Mouse (Mus musculus): Measurements from ENCODE around the gene Evi2a. TPM values are rescaled to one million over a fixed set of nuclear protein-coding genes. Genes with fewer than 3 reads are reported as not detected.

The Evi2a gene
- polyA plus RNA-seq, 1 experiment = 13.1 TPM

DNA sequence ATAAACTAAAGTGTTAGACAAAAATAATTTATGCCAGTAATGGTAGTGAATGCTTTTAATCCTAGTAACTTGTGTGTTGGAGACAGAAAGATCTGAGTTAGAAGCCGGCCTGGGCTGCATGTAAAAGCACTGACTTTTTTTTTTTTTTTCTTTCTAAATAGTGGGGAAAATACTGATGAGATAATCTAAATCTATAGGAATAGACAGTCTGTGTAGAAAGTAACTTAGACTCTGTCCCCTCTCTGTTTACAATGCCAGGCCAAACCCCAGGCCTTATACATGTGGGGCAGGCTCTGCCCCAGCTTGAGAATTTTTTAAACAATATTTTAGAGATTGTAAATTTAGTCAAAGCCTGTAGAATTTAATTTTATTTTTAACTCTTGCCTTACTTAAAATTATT lies 7.5 kb downstream of the Evi2a start:
- Histone ChIP-seq H3K27ac (ENCODE audit: control insufficient read depth, insufficient read depth, low read depth, low read length, poor library complexity) (no peak overlapping the region; the same call in 1 of the 2 replicates), H3K4me3 (replicated peaks; ENCODE audit: control insufficient read depth, low read depth, low read length) (peak overlapping the region; percentile 57), H3K4me1 (ENCODE audit: control insufficient read depth, insufficient read depth, low read length) (peaks cover 9% of the 10 kb centered on the region; the same call in 1 of the 2 replicates)
- no peak for TF ChIP-seq CTCF (IDR thresholded peaks at IDR 0.05; ENCODE audit: control insufficient read depth, insufficient read depth, low read length)
- TF ChIP-seq POLR2A (IDR thresholded peaks at IDR 0.05; ENCODE audit: borderline replicate concordance, control insufficient read depth, low read depth, low read length) = no peak
- 6% methylated on average over 1 of the region's 1 CpGs for WGBS

DNA sequence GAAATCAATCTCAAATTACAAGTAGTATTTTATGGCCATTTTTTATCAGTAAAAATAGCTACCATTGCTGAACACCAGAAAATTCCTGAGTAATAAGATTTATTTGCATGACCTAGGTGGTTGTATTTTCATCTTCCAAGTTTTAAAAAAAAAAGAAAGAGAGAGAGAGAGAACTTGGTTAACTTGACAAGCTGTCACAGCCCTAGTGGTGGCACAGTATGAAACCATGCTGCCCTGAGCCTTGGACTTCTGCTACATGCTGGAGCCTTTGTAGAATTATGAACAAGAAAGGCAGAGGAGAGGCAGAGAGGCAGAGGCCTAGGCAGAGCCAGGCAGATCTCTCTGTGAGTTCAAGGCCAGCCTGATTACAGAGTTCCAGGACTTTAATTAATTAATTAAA lies 8.5 kb downstream of the Evi2a start:
- no peak for TF ChIP-seq CTCF (IDR thresholded peaks at IDR 0.05; ENCODE audit: control insufficient read depth, insufficient read depth, low read length)
- no peak for TF ChIP-seq POLR2A (IDR thresholded peaks at IDR 0.05; ENCODE audit: borderline replicate concordance, control insufficient read depth, low read depth, low read length)
- Histone ChIP-seq H3K4me3 (replicated peaks; ENCODE audit: control insufficient read depth, low read depth, low read length) (peak overlapping the region; percentile 82), H3K4me1 (ENCODE audit: control insufficient read depth, insufficient read depth, low read length) (peaks cover 5% of the 10 kb centered on the region; the same call in 1 of the 2 replicates), H3K27ac (ENCODE audit: control insufficient read depth, insufficient read depth, low read depth, low read length, poor library complexity) (peak overlapping the region; percentile 77)

DNA sequence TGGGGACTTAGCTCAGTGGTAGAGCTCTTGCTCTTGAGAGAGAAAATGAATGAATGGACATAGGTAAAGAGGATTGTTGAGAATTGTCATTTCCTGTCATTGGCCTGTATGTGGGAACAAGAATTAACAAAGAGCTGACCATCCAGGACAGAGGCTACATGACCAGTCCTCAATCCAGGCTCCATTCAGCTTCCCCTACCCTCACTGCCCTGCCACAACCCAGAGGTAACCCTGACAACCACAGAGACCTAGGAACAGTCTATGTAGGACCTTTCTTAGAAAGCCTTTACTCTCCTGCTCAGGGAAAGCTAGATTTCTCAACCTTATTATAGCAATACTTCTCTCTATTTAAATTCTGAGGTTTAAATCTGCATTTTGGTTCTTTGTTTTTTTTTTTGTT lies 9.6 kb downstream of the Evi2a start:
- TF ChIP-seq POLR2A (IDR thresholded peaks at IDR 0.05; ENCODE audit: borderline replicate concordance, control insufficient read depth, low read depth, low read length) = no peak
- TF ChIP-seq CTCF (IDR thresholded peaks at IDR 0.05; ENCODE audit: control insufficient read depth, insufficient read depth, low read length) = no peak
- peak overlapping the region; percentile 80 for H3K4me3 ChIP-seq (replicated peaks; ENCODE audit: control insufficient read depth, low read depth, low read length)
- peaks cover 4% of the 10 kb centered on the region; the same call in 1 of the 2 replicates for H3K4me1 ChIP-seq (ENCODE audit: control insufficient read depth, insufficient read depth, low read length)
- H3K27ac ChIP-seq (ENCODE audit: control insufficient read depth, insufficient read depth, low read depth, low read length, poor library complexity) = peak overlapping the region; percentile 69; the same call in 1 of the 2 replicates

DNA sequence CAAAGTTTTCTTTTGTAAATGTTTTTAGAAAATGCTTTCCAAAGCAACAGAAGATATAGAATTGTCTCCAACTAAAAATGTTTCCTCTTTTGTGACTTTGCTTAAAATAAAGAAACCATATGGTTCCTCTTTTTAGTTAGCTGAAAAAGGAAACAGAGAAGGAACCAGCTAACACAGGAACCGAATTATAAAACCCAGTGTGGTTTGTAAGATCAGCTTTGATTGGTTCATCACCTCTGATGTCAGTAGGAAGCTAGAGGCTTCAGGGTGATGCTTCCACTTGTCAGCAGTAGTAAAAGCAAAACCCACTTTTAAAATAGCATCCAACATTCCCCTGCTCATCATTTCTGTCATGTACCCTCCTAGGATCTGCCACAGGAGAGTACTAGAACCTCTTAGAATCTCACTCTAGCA lies 10.5 kb downstream of the Evi2a start:
- WGBS = 0% methylated on average over 1 of the region's 1 CpGs

DNA sequence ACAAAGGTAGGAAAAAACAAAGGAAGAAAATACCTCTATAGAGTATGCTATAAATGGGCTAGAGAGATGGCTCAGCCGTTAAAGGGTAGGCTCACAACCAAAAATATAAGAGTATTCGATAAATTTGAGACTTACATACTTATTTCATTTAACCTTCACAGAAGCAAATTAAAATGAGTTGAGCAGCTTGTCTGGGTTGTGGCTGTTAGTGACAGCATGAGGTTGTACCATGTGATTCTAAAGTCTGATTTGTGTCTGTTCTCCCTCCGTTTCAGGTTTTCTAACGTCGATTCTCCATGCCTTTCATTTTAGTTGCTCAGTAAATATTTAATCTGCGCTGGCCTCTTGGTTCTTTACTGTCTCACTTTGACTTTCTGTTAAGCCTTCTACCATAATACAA lies 11.1 kb downstream of the Evi2a start:
- peaks cover 4% of the 10 kb centered on the region; the same call in 1 of the 2 replicates for H3K4me1 ChIP-seq (ENCODE audit: control insufficient read depth, insufficient read depth, low read length)

More for the DNA sequence above, 10.5 kb downstream of the Evi2a start:
- H3K4me3 ChIP-seq (replicated peaks; ENCODE audit: control insufficient read depth, low read depth, low read length) = no peak overlapping the region
- H3K4me1 ChIP-seq (ENCODE audit: control insufficient read depth, insufficient read depth, low read length) = peaks cover 4% of the 10 kb centered on the region; the same call in 1 of the 2 replicates
- TF ChIP-seq CTCF (IDR thresholded peaks at IDR 0.05; ENCODE audit: control insufficient read depth, insufficient read depth, low read length) (no peak), POLR2A (IDR thresholded peaks at IDR 0.05; ENCODE audit: borderline replicate concordance, control insufficient read depth, low read depth, low read length) (no peak)
- H3K27ac ChIP-seq (ENCODE audit: control insufficient read depth, insufficient read depth, low read depth, low read length, poor library complexity) = no peak overlapping the region

DNA sequence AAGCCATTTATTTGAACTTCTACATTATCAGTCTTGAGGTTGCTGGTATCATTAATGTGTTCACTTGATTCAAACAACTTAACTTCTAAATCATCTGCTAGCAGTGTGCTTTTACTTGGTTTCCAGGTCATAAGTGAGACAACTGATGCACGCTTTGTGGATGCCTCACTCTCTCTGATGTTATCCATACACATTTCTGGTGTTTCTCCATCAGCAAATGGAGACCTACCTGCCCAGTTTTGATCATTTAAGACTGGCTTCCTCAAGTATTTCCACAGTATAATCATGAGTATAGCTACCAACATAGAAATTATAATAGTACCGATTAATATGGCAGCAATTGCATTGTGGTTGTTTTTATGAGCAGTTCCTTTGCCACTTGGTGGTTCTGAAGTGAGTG lies 14.6 kb downstream of the Evi2a start:
- WGBS = 83% methylated on average over 2 of the region's 2 CpGs
- Histone ChIP-seq H3K27ac (ENCODE audit: control insufficient read depth, insufficient read depth, low read depth, low read length, poor library complexity) (no peak overlapping the region), H3K4me1 (ENCODE audit: control insufficient read depth, insufficient read depth, low read length) (peaks cover under 1% of the 10 kb centered on the region; the same call in 1 of the 2 replicates), H3K4me3 (replicated peaks; ENCODE audit: control insufficient read depth, low read depth, low read length) (no peak overlapping the region)
- TF ChIP-seq POLR2A (IDR thresholded peaks at IDR 0.05; ENCODE audit: borderline replicate concordance, control insufficient read depth, low read depth, low read length) (no peak), CTCF (IDR thresholded peaks at IDR 0.05; ENCODE audit: control insufficient read depth, insufficient read depth, low read length) (no peak)

More for the DNA sequence above, 11.1 kb downstream of the Evi2a start:
- WGBS = 27% methylated on average over 6 of the region's 6 CpGs
- TF ChIP-seq CTCF (IDR thresholded peaks at IDR 0.05; ENCODE audit: control insufficient read depth, insufficient read depth, low read length) (no peak), POLR2A (IDR thresholded peaks at IDR 0.05; ENCODE audit: borderline replicate concordance, control insufficient read depth, low read depth, low read length) (no peak)
- Histone ChIP-seq H3K27ac (ENCODE audit: control insufficient read depth, insufficient read depth, low read depth, low read length, poor library complexity) (no peak overlapping the region), H3K4me3 (replicated peaks; ENCODE audit: control insufficient read depth, low read depth, low read length) (no peak overlapping the region)

DNA sequence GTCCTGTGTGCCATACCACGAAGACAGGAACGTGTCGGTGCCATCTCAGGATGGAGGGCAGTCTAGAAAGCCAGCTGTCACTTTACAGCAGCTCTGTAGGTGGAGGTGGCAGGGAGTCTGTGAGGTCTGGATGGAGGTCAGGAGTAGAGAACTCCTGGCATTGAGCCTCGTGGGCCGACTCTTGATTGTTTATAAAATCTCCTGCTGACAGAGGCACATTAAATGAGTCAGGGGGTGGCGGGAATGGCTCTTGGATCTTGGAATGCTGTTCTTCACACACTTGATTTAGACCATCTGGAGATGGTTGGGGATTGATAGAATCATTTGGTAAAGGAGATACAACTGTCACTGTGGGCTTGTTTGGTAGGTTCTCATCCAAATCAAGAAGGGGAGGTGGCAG lies 15.1 kb downstream of the Evi2a start:
- H3K4me3 ChIP-seq (replicated peaks; ENCODE audit: control insufficient read depth, low read depth, low read length) = no peak overlapping the region
- H3K27ac ChIP-seq (ENCODE audit: control insufficient read depth, insufficient read depth, low read depth, low read length, poor library complexity) = no peak overlapping the region
- WGBS = 81% methylated on average over 6 of the region's 6 CpGs
- TF ChIP-seq POLR2A (IDR thresholded peaks at IDR 0.05; ENCODE audit: borderline replicate concordance, control insufficient read depth, low read depth, low read length) = no peak
- TF ChIP-seq CTCF (IDR thresholded peaks at IDR 0.05; ENCODE audit: control insufficient read depth, insufficient read depth, low read length) = no peak
- H3K4me1 ChIP-seq (ENCODE audit: control insufficient read depth, insufficient read depth, low read length) = no peaks in the 10 kb centered on the region; the same call in 1 of the 2 replicates

DNA sequence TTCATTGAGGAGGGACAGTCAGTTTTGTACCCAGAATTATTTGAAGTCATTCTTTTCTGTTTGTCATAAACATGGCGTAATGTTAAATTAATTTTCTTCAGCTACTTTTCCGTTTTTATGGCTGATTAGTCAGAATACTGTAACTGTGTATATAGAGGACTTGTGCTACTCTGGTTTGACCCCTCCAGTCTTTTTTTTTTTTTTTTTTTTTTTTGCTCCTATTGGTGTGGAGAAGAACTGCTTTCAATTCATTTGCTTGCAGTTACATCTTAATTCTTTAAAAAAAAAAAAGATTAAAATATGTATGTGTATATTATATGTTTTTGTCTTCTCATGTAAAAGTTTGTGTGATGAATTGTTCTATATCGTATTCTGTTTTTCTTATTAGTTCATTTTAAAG lies 18.4 kb downstream of the Evi2a start:
- WGBS = 85% methylated on average over 3 of the region's 3 CpGs
- H3K4me1 ChIP-seq (ENCODE audit: control insufficient read depth, insufficient read depth, low read length) = no peaks in the 10 kb centered on the region; the same call in 1 of the 2 replicates

DNA sequence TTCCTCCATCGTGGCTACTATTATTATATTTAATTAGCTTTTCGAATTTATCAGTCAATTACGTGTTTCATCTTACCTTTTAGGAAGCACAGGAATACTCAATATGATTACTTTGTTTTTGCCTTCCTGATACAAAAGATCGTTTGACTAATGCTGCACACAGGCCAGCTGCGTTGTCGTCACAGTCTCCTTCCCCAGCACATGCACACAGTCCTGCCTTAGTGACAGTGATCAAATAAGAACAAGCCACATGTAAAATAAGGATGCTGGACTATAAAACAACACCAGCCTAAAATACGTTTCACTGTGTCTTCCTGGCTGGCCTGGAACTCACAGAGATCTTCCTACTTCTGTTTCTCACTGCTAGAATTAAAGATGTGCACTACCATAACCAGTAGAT lies 25.9 kb downstream of the Evi2a start:
- WGBS = 87% methylated on average over 7 of the region's 7 CpGs
- TF ChIP-seq CTCF (IDR thresholded peaks at IDR 0.05; ENCODE audit: control insufficient read depth, insufficient read depth, low read length) (no peak), POLR2A (IDR thresholded peaks at IDR 0.05; ENCODE audit: borderline replicate concordance, control insufficient read depth, low read depth, low read length) (no peak)
- Histone ChIP-seq H3K27ac (ENCODE audit: control insufficient read depth, insufficient read depth, low read depth, low read length, poor library complexity) (no peak overlapping the region), H3K4me1 (ENCODE audit: control insufficient read depth, insufficient read depth, low read length) (no peaks in the 10 kb centered on the region), H3K4me3 (replicated peaks; ENCODE audit: control insufficient read depth, low read depth, low read length) (no peak overlapping the region)

More for the DNA sequence above, 18.4 kb downstream of the Evi2a start:
- H3K4me3 ChIP-seq (replicated peaks; ENCODE audit: control insufficient read depth, low read depth, low read length) = no peak overlapping the region
- TF ChIP-seq POLR2A (IDR thresholded peaks at IDR 0.05; ENCODE audit: borderline replicate concordance, control insufficient read depth, low read depth, low read length) (no peak), CTCF (IDR thresholded peaks at IDR 0.05; ENCODE audit: control insufficient read depth, insufficient read depth, low read length) (no peak)
- H3K27ac ChIP-seq (ENCODE audit: control insufficient read depth, insufficient read depth, low read depth, low read length, poor library complexity) = no peak overlapping the region

Data from bone marrow, adult 2 months (tissue).